Mouse (Mus musculus) olfactory bulb, adult 2 months (tissue): Measurements from ENCODE around the gene Armc2. TPM values are rescaled to one million over a fixed set of nuclear protein-coding genes. Genes with fewer than 3 reads are reported as not detected.

Experiments used
- H3K27ac ChIP-seq: fragments of 200-500 bp; 2 replicates; pipeline ENCODE4 v1.5.1; 2012; ENCODE audit warnings: low read depth, low read length; ENCODE audit not compliant: insufficient read depth
- H3K4me1 ChIP-seq: fragments of 200-500 bp; 2 replicates; pipeline ENCODE4 v1.6.1; 2012; ENCODE audit warnings: low read length; ENCODE audit not compliant: control insufficient read depth, insufficient read depth
- H3K4me3 ChIP-seq: fragments of 200-500 bp; 2 replicates; pipeline ENCODE4 v1.5.1; 2012; ENCODE audit warnings: mild to moderate bottlenecking, low read depth, low read length, moderate library complexity; ENCODE audit not compliant: insufficient read depth
- CTCF ChIP-seq: fragments of 200-500 bp; IDR thresholded peaks from 2 replicates; pipeline ENCODE4 v1.5.1; 2012; ENCODE audit warnings: low read depth, mild to moderate bottlenecking, low read length, moderate library complexity; ENCODE audit not compliant: insufficient read depth
- POLR2A ChIP-seq: fragments of 200-500 bp; IDR thresholded peaks from 2 replicates; pipeline ENCODE4 v1.6.1; 2012; ENCODE audit warnings: mild to moderate bottlenecking, low read depth, low read length, moderate library complexity; ENCODE audit not compliant: insufficient read depth
- WGBS: fragments of 180-500 bp; shearing (Covaris S2); methylation state at CpG from one replicate; pipeline ENCODE4 v1.1.7; 2018; 5-methylcytosine and 5-hydroxymethylcytosine counted together
- polyA plus RNA-seq: library from polyadenylated mRNA; stranded (reverse); fragments of >200 nt; gene quantifications from 2 replicates; pipeline ENCODE4 v1.2.4, GENCODE M21; 2012; ENCODE audit warnings: low replicate concordance; ENCODE audit not compliant: missing spikeins, insufficient read depth, insufficient read length

Armc2 gene
- polyA plus RNA-seq, 1 experiment: not detected

DNA sequence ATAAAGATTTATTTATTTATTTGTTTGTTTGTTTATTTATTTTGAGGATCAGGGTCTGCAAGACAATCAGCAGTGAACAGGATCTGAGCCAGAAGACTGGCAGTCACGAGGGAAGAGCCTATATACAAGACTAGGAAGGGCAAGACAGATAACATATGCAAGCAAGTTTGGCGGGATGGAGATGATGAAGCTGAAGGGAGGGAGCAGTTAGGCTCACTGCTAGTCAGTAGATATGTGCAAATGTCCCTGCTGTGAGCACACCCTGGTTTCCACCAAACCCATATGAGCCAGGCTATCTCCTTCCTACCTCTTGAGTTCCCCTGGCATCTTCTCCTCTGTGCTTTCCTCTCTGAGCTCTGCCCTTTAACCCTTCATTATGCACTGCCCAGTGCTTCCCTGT, 146.7 kb downstream of the Armc2 start:
- 84% methylated on average over 2 of the region's 2 CpGs for WGBS
- TF ChIP-seq POLR2A (no peak), CTCF (no peak)
- Histone ChIP-seq H3K27ac (no peak overlapping the region), H3K4me1 (peaks cover 7% of the 10 kb centered on the region), H3K4me3 (no peak overlapping the region)

GRCm38 (mm10) chr10:41870101-41870500, 148.1 kb downstream of the Armc2 start:
- TF ChIP-seq CTCF (no peak), POLR2A (no peak)
- WGBS: 55% methylated on average over 2 of the region's 2 CpGs
- Histone ChIP-seq H3K4me1 (peaks cover 9% of the 10 kb centered on the region), H3K4me3 (no peak overlapping the region), H3K27ac (no peak overlapping the region)

DNA sequence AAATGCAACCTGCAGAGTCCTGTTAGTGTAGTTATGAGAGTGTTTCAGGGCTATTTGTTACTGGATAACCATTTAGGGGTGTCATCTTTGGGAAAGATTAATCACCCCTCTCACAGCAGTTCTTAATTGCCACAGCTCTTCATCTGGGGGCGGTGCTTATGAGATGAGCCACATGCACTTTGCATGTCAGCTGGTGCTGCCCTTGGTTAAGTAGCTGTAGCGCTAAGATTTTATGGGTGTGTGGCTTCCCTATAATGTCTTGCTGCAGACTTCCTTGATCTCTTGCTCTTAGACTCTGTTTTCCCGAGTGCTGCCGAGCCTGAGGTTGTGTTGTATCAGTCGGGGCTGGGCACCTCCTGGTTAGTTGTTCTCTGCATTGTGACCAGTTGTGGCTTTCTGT, 150.3 kb downstream of the Armc2 start:
- 51% methylated on average over 5 of the region's 5 CpGs for WGBS
- no peak for TF ChIP-seq POLR2A
- no peak for TF ChIP-seq CTCF
- H3K4me3 ChIP-seq: no peak overlapping the region
- no peak overlapping the region for H3K27ac ChIP-seq
- H3K4me1 ChIP-seq: peaks cover 9% of the 10 kb centered on the region

DNA sequence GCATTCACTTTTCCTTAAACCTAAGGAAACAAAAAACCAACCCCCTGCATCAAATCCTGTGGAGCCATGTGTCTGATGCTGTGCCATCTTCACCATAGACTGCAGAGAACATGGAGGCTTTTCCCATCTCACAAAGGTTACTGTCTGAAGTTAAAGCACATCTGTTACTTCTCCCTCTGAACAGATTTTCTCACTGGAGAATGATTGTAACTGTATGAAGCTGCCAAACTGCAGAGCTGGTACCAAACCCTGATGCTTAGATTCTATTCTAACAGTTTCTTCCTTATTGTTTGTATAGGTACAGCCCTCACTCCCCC, 151.4 kb downstream of the Armc2 start:
- TF ChIP-seq POLR2A (no peak), CTCF (no peak)
- no peak overlapping the region for H3K4me3 ChIP-seq
- H3K4me1 ChIP-seq: peaks cover 9% of the 10 kb centered on the region
- H3K27ac ChIP-seq: no peak overlapping the region

DNA sequence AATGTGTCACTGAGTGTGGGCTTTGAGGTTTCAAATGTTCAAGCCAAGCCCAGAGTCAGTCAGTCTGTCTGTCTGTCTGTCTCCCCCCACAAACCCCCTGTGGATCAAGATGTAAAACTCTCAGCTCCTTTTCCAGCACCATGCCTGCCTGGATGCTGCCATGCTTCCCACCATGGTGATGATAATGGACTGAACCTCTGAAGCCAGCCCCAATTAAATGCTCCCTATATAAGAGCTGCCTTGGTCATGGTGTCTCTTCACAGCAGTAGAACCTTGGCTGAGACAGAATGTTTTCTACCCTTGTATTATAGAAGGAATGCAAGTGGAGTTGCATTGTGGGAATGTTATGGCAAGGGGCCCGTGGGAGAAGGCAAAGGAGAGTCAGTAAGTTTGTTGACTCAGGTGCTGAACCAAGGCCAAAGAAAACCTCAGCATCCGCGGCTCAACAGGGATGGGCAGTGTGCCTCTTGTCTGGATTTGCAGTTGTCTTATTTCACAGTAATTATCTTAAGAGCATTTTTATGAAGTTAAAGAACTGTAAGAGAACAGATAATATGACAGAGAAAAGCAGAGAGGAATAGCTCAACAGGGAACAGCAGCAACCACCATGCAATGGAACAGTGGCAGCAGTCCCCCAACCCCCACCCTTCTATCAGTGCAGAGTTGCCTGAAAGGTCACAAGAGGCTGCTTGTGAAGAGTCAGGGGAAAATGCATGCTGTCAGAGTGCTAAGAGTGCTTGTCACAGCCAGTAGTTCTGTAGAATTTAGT, 152.0 kb downstream of the Armc2 start:
- WGBS: 65% methylated on average over 3 of the region's 3 CpGs
- Histone ChIP-seq H3K4me1 (peaks cover 9% of the 10 kb centered on the region), H3K27ac (no peak overlapping the region), H3K4me3 (no peak overlapping the region)
- TF ChIP-seq POLR2A: no peak
- no peak for TF ChIP-seq CTCF

Other genes starting within 250 kb of the Armc2 start
- gene Cep57l1, start 208.6 kb downstream of the Armc2 start, polyA plus RNA-seq: not detected in 2 replicates
- gene Sesn1, start 208.5 kb downstream of the Armc2 start, polyA plus RNA-seq: 184 TPM in 1 of 2 replicates, not detected in the other